Comparison of ENCODE assay signal across 9 mouse cellular contexts in the genomic region with DNA sequence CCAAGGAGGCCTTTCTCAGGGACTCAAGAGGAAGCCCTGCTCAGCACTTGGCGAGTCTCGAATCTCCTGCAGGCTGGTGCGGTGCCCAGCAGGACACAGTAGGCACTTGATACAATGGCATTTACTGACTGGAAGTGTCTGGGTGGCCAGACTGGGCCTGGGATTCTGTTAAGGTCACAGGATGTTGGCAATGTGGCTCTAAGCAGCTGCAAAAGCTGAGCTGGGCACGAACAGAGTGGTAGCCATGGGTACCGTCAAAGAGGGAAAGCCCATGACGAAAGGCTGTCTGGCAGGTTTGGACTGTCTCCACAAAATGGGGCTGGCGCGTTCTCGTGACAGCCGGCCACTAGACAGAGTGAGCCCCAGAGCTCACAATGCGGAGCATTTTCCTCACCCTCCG.
DNase-seq lines count a peak whose midpoint lies in the region; ATAC-seq and TF ChIP-seq lines count a peak whose summit lies in the region.
"Had no signal": no experiment of that assay in that cellular context is flagged by ENCODE, and none has a peak within 500 bp of the region (broad histone marks: within the 10 kb centered on the region; RNA-seq: fewer than 3 reads in every experiment).

No protein-coding gene starts in this region.

- H3K9ac ChIP-seq in hindbrain, postnatal 0 days (replicated peaks; ENCODE audit: low read length) = no peak overlapping the region
- H3K9ac ChIP-seq in midbrain, embryonic 13.5 days (replicated peaks) = no peak overlapping the region
- H3K9ac ChIP-seq in liver, postnatal 0 days (replicated peaks) = no peak overlapping the region

- H3K4me1 ChIP-seq in hindbrain, postnatal 0 days (ENCODE audit: insufficient read depth, low read length) = peaks cover 25% of the 10 kb centered on the region
- peaks cover 36% of the 10 kb centered on the region for H3K4me1 ChIP-seq in midbrain, embryonic 13.5 days (replicated peaks)
- no peaks in the 10 kb centered on the region for H3K4me1 ChIP-seq in thymus, adult 2 months (replicated peaks; ENCODE audit: control insufficient read depth, insufficient read depth, low read length)
- H3K4me1 ChIP-seq in liver, postnatal 0 days (ENCODE audit: insufficient read depth) = peaks cover 21% of the 10 kb centered on the region
- no peaks in the 10 kb centered on the region for H3K4me1 ChIP-seq in kidney, adult 2 months (ENCODE audit: control insufficient read depth, insufficient read depth, low read length)

- H3K4me3 ChIP-seq in gastrocnemius, adult 2 months = peak overlapping the region; percentile 5; the same call in 1 of the 2 replicates
- H3K4me3 ChIP-seq in hindbrain, postnatal 0 days (ENCODE audit: low read length) = no peak overlapping the region
- no peak overlapping the region for H3K4me3 ChIP-seq in midbrain, embryonic 13.5 days (replicated peaks)
- H3K4me3 ChIP-seq in thymus, adult 2 months (ENCODE audit: control insufficient read depth, insufficient read depth, low read length) = no peak overlapping the region
- no peak overlapping the region for H3K4me3 ChIP-seq in liver, postnatal 0 days (ENCODE audit: low read depth, low read length)
- H3K4me3 ChIP-seq in kidney, adult 2 months (ENCODE audit: insufficient read depth, low read depth, low read length) = no peak overlapping the region

- intact Hi-C loops in gastrocnemius, adult 2 months (cut with DNase I) = no loop called here

- no peaks in the 10 kb centered on the region for H3K27me3 ChIP-seq in hindbrain, postnatal 0 days (ENCODE audit: insufficient read depth, low read length)
- H3K27me3 ChIP-seq in midbrain, embryonic 13.5 days = no peaks in the 10 kb centered on the region
- H3K27me3 ChIP-seq in thymus, adult 2 months (ENCODE audit: control insufficient read depth, insufficient read depth, low read length) = no peaks in the 10 kb centered on the region
- H3K27me3 ChIP-seq in liver, postnatal 0 days (ENCODE audit: insufficient read depth, low read length) = no peaks in the 10 kb centered on the region
- no peaks in the 10 kb centered on the region for H3K27me3 ChIP-seq in kidney, adult 2 months (replicated peaks; ENCODE audit: control insufficient read depth, insufficient read depth, low read length)

- no peak for TF ChIP-seq CTCF in gastrocnemius, adult 2 months (IDR thresholded peaks at IDR 0.05)
- TF ChIP-seq CTCF in hindbrain, postnatal 0 days (IDR thresholded peaks at IDR 0.05; ENCODE audit: low read depth) = no peak; the same call in 1 of the 2 replicates
- TF ChIP-seq CTCF in thymus, adult 2 months (IDR thresholded peaks at IDR 0.05; ENCODE audit: borderline replicate concordance, control insufficient read depth, extremely low read depth, insufficient read depth, low read length, poor library complexity) = no peak
- no peak for TF ChIP-seq CTCF in liver, postnatal 0 days (IDR thresholded peaks at IDR 0.05; ENCODE audit: low read depth)
- TF ChIP-seq CTCF in kidney, adult 2 months (conservative IDR thresholded peaks at IDR 0.05; ENCODE audit: insufficient read depth, insufficient read length, low read depth, low read length) = no peak

- no peak for TF ChIP-seq POLR2A in thymus, adult 2 months (IDR thresholded peaks at IDR 0.05; ENCODE audit: control insufficient read depth, extremely low read depth, insufficient read depth, low read length, poor library complexity)
- no peak for TF ChIP-seq POLR2A in kidney, adult 2 months (IDR thresholded peaks at IDR 0.05; ENCODE audit: low read depth, low read length)

- H3K36me3 ChIP-seq in hindbrain, postnatal 0 days (ENCODE audit: insufficient read depth, low read length) = no peaks in the 10 kb centered on the region
- no peaks in the 10 kb centered on the region for H3K36me3 ChIP-seq in midbrain, embryonic 13.5 days
- H3K36me3 ChIP-seq in thymus, adult 2 months (ENCODE audit: control insufficient read depth, insufficient read depth, low read length) = no peaks in the 10 kb centered on the region
- no peaks in the 10 kb centered on the region for H3K36me3 ChIP-seq in liver, postnatal 0 days (replicated peaks; ENCODE audit: insufficient read depth, low read length)
- H3K36me3 ChIP-seq in kidney, adult 2 months (ENCODE audit: control insufficient read depth, insufficient read depth, low read length) = no peaks in the 10 kb centered on the region

- peak; percentile 97 for ATAC-seq in hindbrain, postnatal 0 days
- ATAC-seq in midbrain, embryonic 13.5 days = peak; percentile 82
- no peak for ATAC-seq in liver, postnatal 0 days
- ATAC-seq: Patski had no signal

- 33% methylated on average over 12 of the region's 12 CpGs for WGBS in hindbrain, postnatal 0 days
- WGBS in midbrain, embryonic 13.5 days = 72% methylated on average over 12 of the region's 12 CpGs
- 94% methylated on average over 12 of the region's 12 CpGs for WGBS in thymus, adult 2 months
- 93% methylated on average over 12 of the region's 12 CpGs for WGBS in liver, postnatal 0 days (ENCODE audit: insufficient replicate concordance)
- WGBS in kidney, adult 2 months = 89% methylated on average over 12 of the region's 12 CpGs

- peak overlapping the region; percentile 43 for H3K27ac ChIP-seq in gastrocnemius, adult 2 months
- H3K27ac ChIP-seq in hindbrain, postnatal 0 days = peak overlapping the region; percentile 76; the same call in 1 of the 2 replicates
- H3K27ac ChIP-seq in midbrain, embryonic 13.5 days = peak overlapping the region; percentile 56
- no peak overlapping the region for H3K27ac ChIP-seq in thymus, adult 2 months (ENCODE audit: control insufficient read depth, insufficient read depth, low read length)
- H3K27ac ChIP-seq in liver, postnatal 0 days (ENCODE audit: low read depth) = no peak overlapping the region
- no peak overlapping the region for H3K27ac ChIP-seq in kidney, adult 2 months (ENCODE audit: insufficient read depth, low read depth, low read length)

- H3K4me2 ChIP-seq in hindbrain, postnatal 0 days (ENCODE audit: low read depth, low read length) = no peak overlapping the region
- no peak overlapping the region for H3K4me2 ChIP-seq in midbrain, embryonic 13.5 days (replicated peaks)
- no peak overlapping the region for H3K4me2 ChIP-seq in liver, postnatal 0 days (ENCODE audit: low read depth, low read length)

- no peaks in the 10 kb centered on the region for H3K9me3 ChIP-seq in hindbrain, postnatal 0 days (ENCODE audit: low read length)
- no peaks in the 10 kb centered on the region for H3K9me3 ChIP-seq in midbrain, embryonic 13.5 days
- no peaks in the 10 kb centered on the region for H3K9me3 ChIP-seq in liver, postnatal 0 days (ENCODE audit: low read length)

- peak; percentile 63 for DNase-seq in adrenal gland, postnatal 14 days
- DNase-seq in cerebellum, adult 8-10 months = peak; percentile 22
- DNase-seq in gastrocnemius, adult 2 months = peak; percentile 70
- peak; percentile 92 for DNase-seq in hindbrain, postnatal 0 days (ENCODE audit: low spot score)
- no peak for DNase-seq in thymus, adult 2 months
- no peak for DNase-seq in liver, postnatal 0 days
- DNase-seq in kidney, adult 2 months = no peak

- TF ChIP-seq EP300 in liver, postnatal 0 days (IDR thresholded peaks at IDR 0.05; ENCODE audit: low read depth) = no peak

Comparison
In these comparisons a context has a peak if more than half of its experiments do, and no peak if none do; other contexts are left out.
1. DNase-seq: peak in adrenal gland, postnatal 14 days (single experiment), cerebellum, adult 8-10 months (single experiment), gastrocnemius, adult 2 months (single experiment) and hindbrain, postnatal 0 days (single experiment); none in thymus, adult 2 months (single experiment), liver, postnatal 0 days (single experiment) and kidney, adult 2 months (single experiment).
2. H3K27ac ChIP-seq: peak in gastrocnemius, adult 2 months (single experiment), hindbrain, postnatal 0 days (single experiment) and midbrain, embryonic 13.5 days (single experiment); none in thymus, adult 2 months (single experiment), liver, postnatal 0 days (single experiment) and kidney, adult 2 months (single experiment).